Mouse (Mus musculus): ENCODE data around the gene Ak5. TPM values are rescaled to one million over a fixed set of nuclear protein-coding genes. Genes with fewer than 3 reads are reported as not detected.

The Ak5 gene
- total and polyA plus RNA-seq, 2 experiments from 2014 or later: 0.11 TPM; not detected in 1

- no peak overlapping the region for H3K4me2 ChIP-seq (ENCODE audit: low read depth, low read length)
- no peak overlapping the region for H3K9ac ChIP-seq (replicated peaks; ENCODE audit: low read depth, low read length)
- WGBS: 86% methylated on average over 8 of the region's 8 CpGs
- TF ChIP-seq EP300 (IDR thresholded peaks at IDR 0.05; ENCODE audit: low read depth): no peak
- TF ChIP-seq CTCF (IDR thresholded peaks at IDR 0.05; ENCODE audit: low read depth): no peak
- H3K9me3 ChIP-seq (replicated peaks; ENCODE audit: control insufficient read depth, low read length): no peaks in the 10 kb centered on the region
- H3K4me3 ChIP-seq (ENCODE audit: low read depth, low read length): no peak overlapping the region
- no peaks in the 10 kb centered on the region for H3K4me1 ChIP-seq (ENCODE audit: control insufficient read depth, insufficient read depth)
- H3K27me3 ChIP-seq (ENCODE audit: control insufficient read depth, insufficient read depth, low read length): no peaks in the 10 kb centered on the region
- H3K36me3 ChIP-seq (replicated peaks; ENCODE audit: control insufficient read depth, insufficient read depth, low read length): peaks cover 24% of the 10 kb centered on the region
- DNase-seq (ENCODE audit: low spot score) (no peak), ATAC-seq (ENCODE audit: insufficient read depth, low read depth) (no peak)
- H3K27ac ChIP-seq (ENCODE audit: low read depth): no peak overlapping the region
These were observed 239.2 kb downstream of the Ak5 start for GRCm38 (mm10) chr3:152428925-152429324.

Other genes with a start within 250 kb of the Ak5 start
- 17.8 and 22.8 TPM in 2 replicates for gene Pigk, start 45.7 kb upstream of the Ak5 start, total RNA-seq (2014; rRNA removed; ENCODE audit: low replicate concordance)
- gene Pigk, start 45.7 kb upstream of the Ak5 start, polyA plus RNA-seq (2015; fragmentation: Nextera tagmentation; extraction: Ambion mirVana): 28.4 and 29.0 TPM in 2 replicates

Measured in heart, postnatal 0 days (tissue).